Mouse (Mus musculus) frontal cortex, postnatal 25 days (tissue): ENCODE measurements at regions not wholly inside any gene's neighbourhood (a gene's known extent, or its start where the extent isn't known, plus 50 kb on each side); places are given as distances from the start of the nearest gene placed in this dataset.
A peak's percentile ranks its signal among the peaks of the same experiment; 100 is the strongest.

Source experiments
- DNase-seq, 2 experiments: peaks; one replicate each; pipeline ENCODE4 v3.0.0; 2022; ENCODE audit warnings: low spot score in 2 of 2

DNA sequence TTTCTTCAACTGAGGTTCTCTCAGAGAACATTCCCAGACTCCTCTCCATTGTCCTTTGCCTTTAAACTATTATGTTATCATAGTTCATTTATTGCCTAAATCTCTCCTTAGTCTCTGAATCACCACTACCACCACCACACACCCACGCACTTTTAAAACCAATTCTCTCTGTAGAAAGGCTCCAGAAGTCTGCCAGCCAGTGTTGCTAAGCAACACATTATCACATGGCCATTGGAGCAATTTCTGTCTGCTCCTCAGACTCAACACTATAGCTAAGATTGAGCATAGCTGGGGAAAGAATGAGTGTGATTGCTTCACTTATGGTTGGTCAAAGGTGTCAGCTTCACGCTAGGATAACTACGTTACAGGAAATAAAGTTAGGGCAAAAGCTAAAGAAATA, 59.3 kb downstream of the Trap1a start:
- DNase-seq: no peak

DNA sequence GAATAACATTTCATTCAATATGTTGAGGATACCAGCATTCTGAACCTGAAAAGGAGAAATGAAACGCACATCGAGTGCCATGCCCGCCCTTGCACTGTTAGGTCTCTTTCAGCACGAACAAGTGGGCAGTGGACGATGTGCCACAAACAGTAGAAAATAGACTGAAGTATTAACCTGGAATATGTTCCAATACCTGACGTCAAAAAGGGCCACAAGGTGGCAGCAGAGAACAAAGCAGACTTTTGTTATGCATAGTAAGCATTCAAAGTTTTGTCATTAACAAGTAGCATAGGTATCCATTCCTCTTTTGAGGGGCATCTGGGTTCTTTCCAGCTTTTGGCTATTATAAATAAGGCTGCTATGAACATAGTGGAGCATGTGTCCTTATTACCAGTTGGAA, 63.5 kb upstream of the D330045A20Rik start:
- peak; percentile 50 for DNase-seq

DNA sequence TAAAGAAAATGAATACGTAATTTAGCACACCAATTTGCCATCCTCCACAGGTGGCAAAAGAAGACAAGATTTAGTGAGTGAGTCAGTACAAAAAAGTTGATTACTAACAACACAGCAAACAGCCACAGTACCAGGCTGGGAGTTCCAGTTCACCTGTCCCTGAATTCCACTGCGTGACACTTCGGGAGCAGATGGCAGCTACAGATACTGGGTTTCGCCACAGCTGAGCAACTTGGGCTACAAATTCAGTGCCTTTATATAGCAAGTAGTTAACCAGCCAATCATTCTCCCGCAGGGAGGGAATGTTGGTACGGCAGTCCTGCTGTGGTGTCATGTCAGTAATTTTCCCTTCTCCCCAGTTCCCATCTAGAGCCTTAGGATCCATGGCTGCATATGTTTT, 60.3 kb upstream of the D330045A20Rik start:
- no peak for DNase-seq

DNA sequence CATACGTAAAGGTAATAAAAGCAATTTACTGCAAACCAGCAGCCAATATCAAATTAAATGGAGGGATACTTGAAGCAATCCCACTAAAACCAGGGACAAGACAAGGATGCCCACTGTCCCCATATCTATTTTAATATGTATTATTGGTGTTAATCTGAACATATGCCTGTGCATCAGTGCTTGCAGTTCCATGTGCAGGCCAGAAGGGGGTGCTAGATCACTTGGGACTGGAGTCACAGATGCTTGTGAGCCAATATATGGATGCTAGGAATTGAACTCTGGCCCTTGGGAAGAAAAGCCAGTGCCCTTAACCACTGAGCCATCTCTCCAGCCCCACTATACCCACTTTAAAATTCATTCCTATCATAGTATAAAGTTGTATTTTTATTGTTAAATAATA, 55.9 kb upstream of the D330045A20Rik start:
- DNase-seq: no peak
